In the genomic region with DNA sequence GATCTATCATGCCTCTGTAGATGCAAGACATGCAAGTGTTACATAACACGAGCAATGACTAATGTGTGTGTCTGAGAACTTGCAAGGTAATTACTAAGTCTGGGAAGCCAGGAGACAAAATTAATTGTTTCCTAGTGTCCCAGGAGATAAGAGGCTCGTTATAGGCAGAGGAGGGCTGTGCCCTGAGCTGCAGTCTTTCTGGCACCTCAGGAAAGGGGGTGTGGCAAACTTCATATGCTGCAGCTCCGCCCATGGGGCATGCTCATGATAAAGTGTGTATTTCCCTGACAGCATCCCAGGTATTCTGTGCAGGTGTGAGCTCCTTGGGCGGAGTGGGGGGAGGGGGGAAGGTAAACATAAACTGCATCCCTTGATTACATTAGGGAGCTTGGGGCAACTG, we compare ENCODE assay signal across 17 mouse cellular contexts. TPM values are rescaled to one million over a fixed set of nuclear protein-coding genes. Genes with fewer than 3 reads are reported as not detected.
DNase-seq lines count a peak whose midpoint lies in the region; ATAC-seq and TF ChIP-seq lines count a peak whose summit lies in the region.
"Had no signal": no experiment of that assay in that cellular context is flagged by ENCODE, and none has a peak within 500 bp of the region (broad histone marks: within the 10 kb centered on the region; RNA-seq: fewer than 3 reads in every experiment).

No protein-coding gene starts in this region.

- no peak overlapping the region for H3K4me2 ChIP-seq in liver, postnatal 0 days (ENCODE audit: low read depth, low read length)
- H3K4me2 ChIP-seq in embryonic facial prominence, embryonic 15.5 days (replicated peaks) = no peak overlapping the region
- no peak overlapping the region for H3K4me2 ChIP-seq in liver, embryonic 11.5 days
- no peak overlapping the region for H3K4me2 ChIP-seq in stomach, postnatal 0 days (replicated peaks; ENCODE audit: low read depth)
- H3K4me2 ChIP-seq: limb, embryonic 12.5 days; lung, embryonic 14.5 days had no signal

- H3K4me3 ChIP-seq in liver, postnatal 0 days (ENCODE audit: low read depth, low read length) = no peak overlapping the region
- H3K4me3 ChIP-seq in embryonic facial prominence, embryonic 15.5 days (replicated peaks) = no peak overlapping the region
- no peak overlapping the region for H3K4me3 ChIP-seq in liver, embryonic 11.5 days (ENCODE audit: low read depth, low read length)
- H3K4me3 ChIP-seq in stomach, postnatal 0 days (ENCODE audit: low read depth, low read length) = no peak overlapping the region
- H3K4me3 ChIP-seq: forebrain, embryonic 10.5 days; heart, embryonic 10.5 days; limb, embryonic 12.5 days had no signal

- ATAC-seq in liver, postnatal 0 days = no peak
- peak; percentile 58; the same call in 1 of the 2 replicates for ATAC-seq in embryonic facial prominence, embryonic 15.5 days (ENCODE audit: insufficient number of reproducible peaks, low FRiP score, low TSS enrichment, low read depth)
- ATAC-seq in liver, embryonic 11.5 days (replicated peaks; ENCODE audit: low FRiP score) = peak; percentile 64; the same call in 1 of the 2 replicates
- ATAC-seq in stomach, postnatal 0 days (ENCODE audit: low FRiP score, low TSS enrichment) = peak; percentile 69
- no peak for ATAC-seq in frontal cortex, adult (ENCODE audit: low TSS enrichment)
- ATAC-seq: midbrain, embryonic 16.5 days had no signal

- H3K27ac ChIP-seq in liver, postnatal 0 days (ENCODE audit: low read depth) = no peak overlapping the region
- no peak overlapping the region for H3K27ac ChIP-seq in embryonic facial prominence, embryonic 15.5 days (replicated peaks)
- H3K27ac ChIP-seq in liver, embryonic 11.5 days (ENCODE audit: low read depth, low read length) = no peak overlapping the region
- H3K27ac ChIP-seq in stomach, postnatal 0 days (replicated peaks) = no peak overlapping the region
- H3K27ac ChIP-seq: forebrain, embryonic 10.5 days; heart, embryonic 10.5 days; limb, embryonic 12.5 days had no signal

- no peak for TF ChIP-seq EP300 in liver, postnatal 0 days (IDR thresholded peaks at IDR 0.05; ENCODE audit: low read depth)
- no peak for TF ChIP-seq EP300 in stomach, postnatal 0 days (optimal IDR thresholded peaks at IDR 0.05)

- H3K9ac ChIP-seq in liver, postnatal 0 days (replicated peaks) = no peak overlapping the region
- H3K9ac ChIP-seq in embryonic facial prominence, embryonic 15.5 days = no peak overlapping the region
- no peak overlapping the region for H3K9ac ChIP-seq in liver, embryonic 11.5 days (ENCODE audit: low read depth, low read length)
- no peak overlapping the region for H3K9ac ChIP-seq in stomach, postnatal 0 days (ENCODE audit: low read length)
- H3K9ac ChIP-seq: limb, embryonic 12.5 days; lung, embryonic 14.5 days had no signal

- H3K36me3 ChIP-seq in liver, postnatal 0 days (replicated peaks; ENCODE audit: insufficient read depth, low read length) = no peaks in the 10 kb centered on the region
- no peaks in the 10 kb centered on the region for H3K36me3 ChIP-seq in embryonic facial prominence, embryonic 15.5 days
- H3K36me3 ChIP-seq in liver, embryonic 11.5 days (ENCODE audit: control insufficient read depth, insufficient read depth, low read length) = no peaks in the 10 kb centered on the region
- no peaks in the 10 kb centered on the region for H3K36me3 ChIP-seq in stomach, postnatal 0 days (ENCODE audit: control insufficient read depth, insufficient read depth, low read length)
- H3K36me3 ChIP-seq: forebrain, embryonic 10.5 days; heart, embryonic 10.5 days; limb, embryonic 12.5 days had no signal

- no peaks in the 10 kb centered on the region for H3K4me1 ChIP-seq in liver, postnatal 0 days (ENCODE audit: insufficient read depth)
- no peaks in the 10 kb centered on the region for H3K4me1 ChIP-seq in embryonic facial prominence, embryonic 15.5 days
- H3K4me1 ChIP-seq in liver, embryonic 11.5 days (replicated peaks; ENCODE audit: control insufficient read depth, insufficient read depth, low read length) = peaks cover 2% of the 10 kb centered on the region; the same call in 1 of the 2 replicates
- no peaks in the 10 kb centered on the region for H3K4me1 ChIP-seq in stomach, postnatal 0 days (replicated peaks; ENCODE audit: control insufficient read depth, insufficient read depth)

- WGBS in liver, postnatal 0 days (ENCODE audit: insufficient replicate concordance) = 38% methylated on average over 4 of the region's 4 CpGs
- 51% methylated on average over 4 of the region's 4 CpGs for WGBS in embryonic facial prominence, embryonic 15.5 days
- 40% methylated on average over 4 of the region's 4 CpGs for WGBS in liver, embryonic 11.5 days
- 33% methylated on average over 4 of the region's 4 CpGs for WGBS in stomach, postnatal 0 days

- H3K9me3 ChIP-seq in liver, postnatal 0 days (ENCODE audit: low read length) = no peaks in the 10 kb centered on the region
- H3K9me3 ChIP-seq in embryonic facial prominence, embryonic 15.5 days (replicated peaks) = no peaks in the 10 kb centered on the region
- no peaks in the 10 kb centered on the region for H3K9me3 ChIP-seq in liver, embryonic 11.5 days (ENCODE audit: control insufficient read depth, low read length)
- H3K9me3 ChIP-seq in stomach, postnatal 0 days (ENCODE audit: control insufficient read depth, low read length) = no peaks in the 10 kb centered on the region
- H3K9me3 ChIP-seq: heart, embryonic 10.5 days; limb, embryonic 12.5 days had no signal

- no peak for TF ChIP-seq CTCF in liver, postnatal 0 days (IDR thresholded peaks at IDR 0.05; ENCODE audit: low read depth)
- no peak for TF ChIP-seq CTCF in stomach, postnatal 0 days (IDR thresholded peaks at IDR 0.05; ENCODE audit: low read depth)

- H3K27me3 ChIP-seq in liver, postnatal 0 days (ENCODE audit: insufficient read depth, low read length) = no peaks in the 10 kb centered on the region
- no peaks in the 10 kb centered on the region for H3K27me3 ChIP-seq in embryonic facial prominence, embryonic 15.5 days
- no peaks in the 10 kb centered on the region for H3K27me3 ChIP-seq in liver, embryonic 11.5 days (replicated peaks; ENCODE audit: control insufficient read depth, insufficient read depth, low read length)
- no peaks in the 10 kb centered on the region for H3K27me3 ChIP-seq in stomach, postnatal 0 days (ENCODE audit: control insufficient read depth, insufficient read depth, low read length)
- H3K27me3 ChIP-seq: limb, embryonic 12.5 days had no signal

- peak; percentile 58 for DNase-seq in liver
- no peak for DNase-seq in liver, postnatal 0 days
- no peak for DNase-seq in liver, embryonic 11.5 days (ENCODE audit: low spot score)
- peak; percentile 53 for DNase-seq in stomach, postnatal 0 days (ENCODE audit: low spot score)
- no peak for DNase-seq in right cerebral cortex, postnatal 25 days
- DNase-seq: cerebellum, postnatal 10 days; gastrocnemius, postnatal 36 days; kidney, adult 11 months; kidney, postnatal 10 days; lung, embryonic 14.5 days; thymus, adult 18-20 months had no signal

RNA-seq across cellular contexts. Expression of a gene that starts 9.4 kb away (rescaled TPM):
- 2.4 and 2.5 TPM in 2 replicates for polyA plus RNA-seq in liver, postnatal 0 days (2015; fragmentation: Nextera tagmentation; extraction: Ambion mirVana)
- polyA plus RNA-seq in embryonic facial prominence, embryonic 15.5 days (2015; fragmentation: Nextera tagmentation; extraction: Ambion mirVana) = 4.6 and 5.0 TPM in 2 replicates
- 2.5 and 2.6 TPM in 2 replicates for polyA plus RNA-seq in liver, embryonic 11.5 days (2014; fragmentation: Nextera tagmentation; extraction: Ambion mirVana)
- polyA plus RNA-seq in stomach, postnatal 0 days (2015; fragmentation: Nextera tagmentation; extraction: Ambion mirVana) = 1.5 and 1.8 TPM in 2 replicates

RNA-seq across cellular contexts. Expression of a gene that starts 39.3 kb away (rescaled TPM):
- 32.5 and 34.8 TPM in 2 replicates for polyA plus RNA-seq in liver, postnatal 0 days (2015; fragmentation: Nextera tagmentation; extraction: Ambion mirVana)
- polyA plus RNA-seq in embryonic facial prominence, embryonic 15.5 days (2015; fragmentation: Nextera tagmentation; extraction: Ambion mirVana) = 101 and 108 TPM in 2 replicates
- 134 and 142 TPM in 2 replicates for polyA plus RNA-seq in liver, embryonic 11.5 days (2014; fragmentation: Nextera tagmentation; extraction: Ambion mirVana)
- 46.0 and 47.7 TPM in 2 replicates for polyA plus RNA-seq in stomach, postnatal 0 days (2015; fragmentation: Nextera tagmentation; extraction: Ambion mirVana)

RNA-seq across cellular contexts. Expression of a gene that starts 51.9 kb away (rescaled TPM):
- 10.9 and 14.1 TPM in 2 replicates for polyA plus RNA-seq in liver, postnatal 0 days (2015; fragmentation: Nextera tagmentation; extraction: Ambion mirVana)
- 17.0 and 18.8 TPM in 2 replicates for polyA plus RNA-seq in embryonic facial prominence, embryonic 15.5 days (2015; fragmentation: Nextera tagmentation; extraction: Ambion mirVana)
- 8.9 and 9.4 TPM in 2 replicates for polyA plus RNA-seq in liver, embryonic 11.5 days (2014; fragmentation: Nextera tagmentation; extraction: Ambion mirVana)
- polyA plus RNA-seq in stomach, postnatal 0 days (2015; fragmentation: Nextera tagmentation; extraction: Ambion mirVana) = 11.7 and 14.4 TPM in 2 replicates

Comparison
In these comparisons a context has a peak if more than half of its experiments do, and no peak if none do; other contexts are left out.
1. DNase-seq: peak in liver (single experiment) and stomach, postnatal 0 days (single experiment); none in liver, postnatal 0 days (single experiment), liver, embryonic 11.5 days (single experiment) and right cerebral cortex, postnatal 25 days (single experiment).
2. ATAC-seq: peak in embryonic facial prominence, embryonic 15.5 days (single experiment), liver, embryonic 11.5 days (single experiment) and stomach, postnatal 0 days (single experiment); none in liver, postnatal 0 days (single experiment) and frontal cortex, adult (single experiment).